Mouse (Mus musculus) kidney, postnatal 36 days (tissue): ENCODE measurements around the gene Hfe.

Experiments
- DNase-seq, 2 experiments: peaks; one replicate each; pipeline ENCODE4 v3.0.0; 2021 to 2022; ENCODE audit warnings: mixed read lengths in 2 of 2

Hfe gene

GRCm38 (mm10) chr13:23710374-23711089 is at the start of gene Hfe:
Gene Hfe, minus strand, starts transcription at chr13:23710854.
- peak; percentile 53 to 76 for DNase-seq

- no peak for DNase-seq
Observed at GRCm38 (mm10) chr13:23759916-23760239, 49.2 kb upstream of the Hfe start.

DNA sequence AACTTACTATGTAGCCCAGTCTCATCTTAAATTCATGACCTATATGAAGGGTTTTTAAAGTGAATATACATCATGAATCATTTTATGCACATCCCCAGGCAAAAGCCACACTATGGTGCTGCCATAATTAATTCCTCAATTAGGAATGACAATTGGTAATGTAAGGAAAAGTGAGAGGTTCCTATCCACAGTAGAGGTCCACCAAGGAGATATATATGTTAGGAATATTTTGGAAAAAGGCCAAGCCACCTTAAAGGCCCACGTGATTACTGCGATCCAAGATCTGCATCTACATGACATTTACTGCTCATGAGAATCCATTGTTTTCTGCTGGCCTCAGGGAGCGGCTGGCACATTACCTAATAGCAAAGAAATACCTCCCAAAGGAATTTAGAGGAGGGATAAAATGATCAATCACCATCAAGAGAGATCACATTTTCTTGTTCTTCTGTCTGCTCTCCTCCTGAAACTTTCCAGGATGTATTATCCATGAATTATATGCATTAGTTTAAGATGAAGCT is 48.7 kb upstream of the Hfe start:
- DNase-seq, result no peak

DNA sequence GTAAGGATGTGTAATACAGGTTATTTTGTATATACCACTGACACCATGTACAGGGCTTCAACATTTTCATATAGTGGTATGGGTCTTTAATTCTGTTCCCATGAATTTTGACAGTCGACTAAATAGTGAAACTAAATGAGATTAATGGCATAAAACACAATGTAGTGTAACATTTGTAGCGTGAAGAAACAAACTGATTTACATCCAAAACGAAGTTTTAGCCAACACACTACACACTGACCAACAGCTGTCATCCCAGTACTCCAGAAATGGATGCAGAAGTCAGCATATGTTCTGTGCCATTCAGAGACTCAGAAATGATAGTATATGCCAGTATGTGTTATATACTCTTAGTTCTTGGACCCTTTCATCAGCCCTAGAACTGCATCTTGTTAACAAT is 47.3 kb upstream of the Hfe start:
- DNase-seq, result no peak

GRCm38 (mm10) chr13:23757211-23757773 is 46.6 kb upstream of the Hfe start:
- peak in 1 of 2 experiments; percentile 30 for DNase-seq

GRCm38 (mm10) chr13:23756790-23757189 is 46.1 kb upstream of the Hfe start, which contains the start of gene Hist1h4b:
Gene Hist1h4b, plus strand, starts transcription at chr13:23757013.
- DNase-seq, result peak; percentile 92 to 94

GRCm38 (mm10) chr13:23755000-23755399 is 44.3 kb upstream of the Hfe start:
- DNase-seq, result no peak

- no peak for DNase-seq
Observed at GRCm38 (mm10) chr13:23753314-23754078, 42.8 kb upstream of the Hfe start.

- DNase-seq, result no peak
Observed at GRCm38 (mm10) chr13:23752742-23753172, 42.1 kb upstream of the Hfe start.

- DNase-seq, result peak; percentile 88 to 94
Observed at GRCm38 (mm10) chr13:23752067-23752741, 41.5 kb upstream of the Hfe start, which contains the start of gene Hist1h3b. Gene Hist1h3b, plus strand, starts transcription at chr13:23752267.

GRCm38 (mm10) chr13:23751478-23751956 is 40.9 kb upstream of the Hfe start:
- no peak for DNase-seq

DNA sequence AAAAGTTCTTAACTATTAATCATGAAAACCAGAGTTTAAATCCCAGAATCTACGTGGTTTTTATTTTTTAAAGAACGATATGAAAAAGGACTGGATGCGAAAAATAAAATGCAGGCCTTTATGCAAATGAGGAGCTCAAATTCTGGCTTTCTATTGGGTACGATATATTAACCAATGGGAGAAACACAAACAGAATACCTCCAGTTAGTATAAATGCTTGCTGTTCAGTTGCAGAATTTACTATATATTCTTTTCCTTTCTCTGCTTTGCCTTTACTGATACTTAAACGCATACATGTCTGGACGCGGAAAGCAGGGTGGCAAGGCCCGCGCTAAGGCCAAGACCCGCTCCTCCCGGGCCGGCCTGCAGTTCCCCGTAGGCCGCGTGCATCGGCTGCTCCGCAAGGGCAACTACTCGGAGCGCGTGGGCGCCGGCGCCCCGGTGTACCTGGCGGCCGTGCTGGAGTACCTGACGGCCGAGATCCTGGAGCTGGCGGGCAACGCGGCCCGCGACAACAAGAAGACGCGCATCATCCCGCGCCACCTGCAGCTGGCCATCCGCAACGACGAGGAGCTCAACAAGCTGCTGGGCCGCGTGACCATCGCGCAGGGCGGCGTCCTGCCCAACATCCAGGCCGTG is 40.3 kb upstream of the Hfe start, which contains the start of gene Hist1h2ab:
Gene Hist1h2ab, plus strand, starts transcription at position 288 of the 639 bp plus-strand sequence.
- peak in 1 of 2 experiments; percentile 44 for DNase-seq

- no peak for DNase-seq
Observed at GRCm38 (mm10) chr13:23749563-23750121, 39.0 kb upstream of the Hfe start.

DNA sequence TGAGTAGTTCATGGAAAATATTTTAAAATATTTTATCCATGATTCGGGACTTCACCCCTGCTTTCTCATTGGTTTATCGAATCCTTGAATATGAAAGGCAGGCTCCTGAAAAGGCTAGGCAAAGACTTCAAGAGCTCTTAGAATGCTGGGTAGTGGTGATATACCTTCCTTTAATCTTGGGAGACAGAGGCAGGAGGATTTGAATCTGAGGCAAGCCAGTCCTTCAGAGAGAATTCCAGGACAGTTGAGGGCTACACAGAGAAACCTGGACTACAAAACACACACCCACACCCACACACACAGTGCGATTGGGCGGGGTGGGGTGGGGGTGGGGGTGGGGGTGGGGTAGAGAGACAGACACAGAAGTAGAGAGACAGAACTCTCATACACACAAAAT is 37.2 kb upstream of the Hfe start:
- DNase-seq, result no peak

DNA sequence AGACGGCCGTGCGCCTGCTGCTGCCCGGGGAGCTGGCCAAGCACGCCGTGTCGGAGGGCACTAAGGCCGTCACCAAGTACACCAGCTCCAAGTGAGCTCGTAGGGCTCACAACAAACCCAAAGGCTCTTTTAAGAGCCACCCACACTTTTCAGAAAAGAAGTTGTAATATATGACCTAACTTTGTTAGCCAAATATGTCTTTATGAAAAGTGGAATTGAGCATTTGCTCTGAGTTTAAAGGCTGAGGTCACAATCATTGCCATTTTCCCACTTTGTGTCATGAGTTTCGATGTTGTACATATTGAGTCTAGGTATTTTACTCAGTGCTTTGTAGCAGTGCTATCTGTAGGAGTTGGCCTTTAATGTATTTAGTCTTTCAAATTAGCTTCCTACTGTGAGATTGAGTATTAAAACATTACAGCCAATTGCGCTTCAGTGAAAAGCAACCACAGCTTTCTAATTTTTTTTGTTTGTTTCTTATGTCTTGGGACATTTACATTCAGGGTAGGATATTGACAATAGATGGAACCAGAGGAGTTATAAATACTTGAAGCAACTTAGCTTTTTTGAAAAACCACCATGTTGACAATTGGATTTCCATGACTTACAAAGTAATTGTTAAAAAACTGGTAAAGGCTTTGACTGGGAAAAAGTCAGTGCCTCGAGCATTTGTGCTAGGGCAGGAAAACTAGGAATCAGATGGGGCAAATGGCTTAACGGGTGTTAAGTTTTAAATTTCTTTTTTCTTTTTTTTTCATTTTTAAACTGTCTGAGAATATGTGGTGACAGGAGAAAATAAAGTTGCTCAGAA is 36.6 kb upstream of the Hfe start:
- no peak for DNase-seq

- peak; percentile 61 to 88 for DNase-seq
Observed at GRCm38 (mm10) chr13:23746201-23747080, 35.8 kb upstream of the Hfe start, which contains the start of gene Hist1h2bb. Gene Hist1h2bb, plus strand, starts transcription at chr13:23746734.

DNA sequence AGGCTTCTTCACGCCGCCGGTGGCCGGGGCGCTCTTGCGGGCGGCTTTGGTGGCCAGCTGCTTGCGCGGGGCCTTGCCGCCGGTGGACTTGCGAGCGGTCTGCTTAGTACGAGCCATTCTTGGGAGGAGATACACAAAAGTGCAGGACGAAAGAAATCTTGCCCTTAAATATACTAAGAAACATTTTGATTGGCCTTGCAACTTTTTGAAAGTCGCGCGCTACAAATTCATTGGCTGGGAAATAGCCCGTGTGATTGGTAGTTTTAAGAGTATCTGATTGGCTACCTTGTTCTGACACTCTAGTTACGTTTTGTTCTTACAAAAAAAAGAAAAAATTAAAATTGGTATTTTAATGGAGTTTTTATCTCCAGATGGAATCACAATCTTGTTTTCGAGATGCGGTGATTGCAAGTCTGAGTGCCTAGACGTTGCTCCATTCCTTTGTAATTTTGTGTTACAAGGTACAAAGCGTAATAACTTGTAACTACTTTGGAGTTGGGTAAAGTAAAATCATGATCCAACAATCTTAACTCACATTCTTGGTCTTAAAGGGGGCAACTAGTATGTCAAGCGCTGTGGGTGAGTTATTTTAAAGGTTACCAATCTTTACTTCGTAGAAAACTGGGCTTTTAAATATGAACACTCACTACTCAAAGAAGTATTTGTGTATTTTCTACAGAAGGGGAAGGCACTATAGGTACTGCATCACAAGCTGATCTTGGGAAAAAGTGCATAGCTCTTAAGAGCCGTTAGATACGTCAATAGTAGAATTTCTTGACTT is 34.9 kb upstream of the Hfe start, which contains the start of gene Hist1h3c:
Gene Hist1h3c, minus strand, starts transcription at position 222 of the 781 bp plus-strand sequence.
- peak; percentile 87 to 92 for DNase-seq
